Mouse (Mus musculus): Measurements from ENCODE around the gene Olfr1012. TPM values are rescaled to one million over a fixed set of nuclear protein-coding genes. Genes with fewer than 3 reads are reported as not detected.
"Not testable (repeated sequence)": the region's sequence is repeated elsewhere in the genome, so short reads cannot be mapped to it uniquely, and the experiment has no call there.

The Olfr1012 gene
- total RNA-seq (2021): not detected
- long read RNA-seq, experiment 1: 0 reads
- long read RNA-seq, experiment 2: 0 reads

DNA sequence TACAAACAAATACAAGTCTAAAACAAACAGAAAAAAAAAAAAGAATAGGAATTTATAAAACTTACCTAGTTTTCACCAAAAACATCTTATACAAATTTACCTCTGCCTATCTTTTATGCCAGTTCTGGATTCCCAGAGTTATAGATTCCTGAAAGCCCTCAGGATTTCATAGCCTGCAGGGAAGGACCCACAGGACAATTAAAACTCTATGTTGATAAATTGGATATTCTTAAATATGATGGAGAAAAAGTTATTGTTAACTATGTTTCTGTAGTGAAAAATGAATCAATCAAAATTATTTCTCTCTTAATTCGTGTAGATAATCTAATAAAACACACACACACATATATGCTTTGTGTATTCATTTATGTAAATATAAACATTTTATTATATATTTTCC is at the start of gene Olfr1012:
Gene Olfr1012, minus strand, starts transcription at position 101 of the 400 bp plus-strand sequence.
- no peak for DNase-seq (ENCODE audit: low spot score in 2 of 2)

DNA sequence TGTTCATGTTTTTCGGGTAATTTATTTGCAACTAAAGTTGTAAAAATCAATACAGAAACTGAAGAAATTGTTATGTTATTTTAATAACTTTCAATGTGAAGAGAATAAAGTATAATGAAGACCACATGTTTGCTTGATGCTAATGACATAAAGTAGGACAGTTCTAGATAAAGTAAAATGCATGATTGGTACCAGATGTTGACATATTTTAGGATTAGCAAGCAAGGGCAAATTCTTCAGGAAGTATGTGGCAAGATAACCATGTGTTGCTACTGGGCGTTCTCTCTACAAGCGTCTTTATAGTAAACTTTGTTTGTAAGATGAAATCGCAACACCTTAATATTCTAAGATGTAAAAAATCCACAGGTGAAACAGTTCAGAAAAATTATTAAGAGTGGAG is 41.9 kb upstream of the Olfr1012 start:
- DNase-seq (ENCODE audit: low spot score in 2 of 2): no peak

DNA sequence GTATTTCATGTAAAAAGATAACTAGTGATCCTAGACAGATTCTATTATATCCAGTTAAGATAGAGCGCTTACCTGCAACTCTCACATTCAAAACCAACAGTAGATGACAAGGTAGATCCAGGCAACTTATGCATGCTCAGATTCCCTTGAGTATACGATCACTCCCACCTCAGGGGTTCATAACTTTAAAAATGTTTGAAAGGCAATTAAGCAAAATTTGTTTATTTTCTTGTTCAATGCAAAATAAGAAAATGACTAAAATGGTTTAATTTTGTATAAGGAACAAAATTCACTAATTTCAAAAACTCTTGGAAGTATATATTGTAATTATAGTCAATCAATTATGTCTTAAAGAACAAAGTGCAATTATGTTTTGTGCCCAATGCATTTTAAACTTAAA is 39.9 kb upstream of the Olfr1012 start, which contains the start of gene Olfr1016:
Gene Olfr1016, minus strand, starts transcription at position 101 of the 400 bp plus-strand sequence.
- DNase-seq (ENCODE audit: low spot score in 2 of 2): no peak

DNA sequence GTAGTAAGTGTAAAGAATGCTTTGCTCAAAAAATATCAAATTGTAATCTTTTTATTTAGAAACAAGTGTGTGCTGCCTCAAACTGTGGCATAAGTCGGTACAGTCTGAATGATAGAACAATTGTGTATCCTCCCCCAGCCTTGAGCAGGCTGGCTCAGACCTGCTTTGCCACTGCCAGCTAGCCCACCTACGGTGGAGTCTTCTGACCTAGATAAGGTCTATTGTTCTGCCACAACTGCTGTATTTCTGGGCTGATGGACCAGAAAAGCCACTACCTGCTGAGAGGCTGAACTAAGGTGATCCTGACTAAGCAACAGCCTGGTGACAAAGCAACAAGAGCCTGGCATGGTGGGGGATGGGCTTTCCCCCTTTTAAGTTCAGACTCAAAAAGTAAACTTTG is 29.8 kb upstream of the Olfr1012 start:
- DNase-seq (ENCODE audit: low spot score in 2 of 2): no peak

DNA sequence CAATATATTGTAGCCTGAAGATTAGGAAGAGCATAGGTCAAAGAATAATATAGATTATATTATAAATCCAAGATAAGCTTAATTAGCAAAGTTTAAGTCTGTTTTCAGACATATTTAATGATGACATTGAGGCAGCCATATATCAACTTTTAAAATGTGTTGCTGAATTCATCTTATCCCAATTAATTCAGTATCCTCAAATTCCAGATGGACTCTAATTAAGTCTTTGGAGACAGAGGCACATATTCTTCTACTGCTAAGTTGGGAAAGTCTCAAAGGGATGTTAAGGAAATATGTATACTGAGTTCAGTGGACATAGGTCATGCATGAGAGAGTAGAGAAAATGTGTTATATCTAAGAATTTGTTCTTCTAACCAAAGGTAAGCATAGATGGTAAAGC is 19.2 kb upstream of the Olfr1012 start, which contains the start of gene Olfr1015:
Gene Olfr1015, plus strand, starts transcription at position 301 of the 400 bp plus-strand sequence.
- no peak for DNase-seq (ENCODE audit: low spot score in 2 of 2)

DNA sequence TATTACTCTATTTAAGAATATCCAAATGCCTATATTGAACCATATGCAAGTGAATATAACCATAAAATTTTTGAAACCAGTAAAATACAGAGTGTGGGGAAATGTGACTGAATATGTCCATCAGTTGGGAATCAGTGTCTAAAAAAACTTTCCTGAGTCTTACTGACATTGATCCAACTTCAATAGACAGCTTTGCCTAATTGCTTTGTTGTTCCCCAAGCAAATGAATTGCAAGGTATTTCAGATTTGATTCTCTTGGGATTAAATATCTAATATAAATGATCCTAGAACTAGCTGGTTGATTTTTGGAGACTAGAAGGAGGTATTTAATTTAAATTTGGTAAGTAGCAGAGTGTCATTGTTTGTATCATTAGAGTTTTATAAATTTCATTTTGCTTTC is 9.8 kb upstream of the Olfr1012 start, which contains the start of gene Olfr1014:
Gene Olfr1014, plus strand, starts transcription at position 301 of the 400 bp plus-strand sequence.
- DNase-seq (ENCODE audit: low spot score in 2 of 2): no peak

DNA sequence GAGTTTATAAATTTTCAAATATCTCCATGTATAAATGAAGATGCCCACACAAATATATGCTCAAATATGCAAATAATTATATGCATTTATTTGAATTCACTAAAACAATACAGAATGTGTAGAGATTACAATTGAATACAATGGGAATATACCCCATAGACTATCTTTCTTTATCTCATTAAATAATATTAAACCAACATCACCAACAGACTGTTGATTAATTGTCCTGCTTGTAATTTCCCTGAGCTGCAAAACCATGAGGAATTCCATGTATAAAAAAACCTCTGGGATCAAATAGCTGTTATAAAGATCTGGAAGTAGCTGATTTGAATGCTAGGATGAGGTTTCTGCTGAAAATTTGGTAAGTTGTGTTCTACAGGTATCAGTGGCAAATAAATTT is 4.2 kb upstream of the Olfr1012 start, which contains the start of gene Olfr1013:
Gene Olfr1013, plus strand, starts transcription at position 301 of the 400 bp plus-strand sequence.
- no peak for DNase-seq (ENCODE audit: low spot score in 2 of 2)

DNA sequence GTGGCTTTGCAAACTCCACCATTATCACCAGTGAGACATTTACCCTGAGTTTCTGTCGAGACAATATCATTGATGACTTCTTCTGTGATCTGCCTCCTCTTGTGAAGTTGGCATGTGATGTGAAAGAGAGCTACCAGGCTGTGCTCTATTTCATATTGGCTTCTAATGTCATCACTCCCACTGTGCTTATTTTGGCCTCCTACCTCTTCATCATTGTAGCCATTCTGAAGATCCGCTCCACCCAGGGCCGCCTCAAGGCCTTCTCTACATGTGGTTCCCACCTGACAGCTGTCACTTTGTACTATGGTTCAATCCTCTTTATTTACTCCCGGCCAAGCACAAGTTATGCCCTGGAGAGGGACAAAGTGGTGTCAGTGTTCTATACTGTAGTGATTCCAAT is 8.7 kb downstream of the Olfr1012 start:
- DNase-seq (ENCODE audit: low spot score in 2 of 2): no peak

DNA sequence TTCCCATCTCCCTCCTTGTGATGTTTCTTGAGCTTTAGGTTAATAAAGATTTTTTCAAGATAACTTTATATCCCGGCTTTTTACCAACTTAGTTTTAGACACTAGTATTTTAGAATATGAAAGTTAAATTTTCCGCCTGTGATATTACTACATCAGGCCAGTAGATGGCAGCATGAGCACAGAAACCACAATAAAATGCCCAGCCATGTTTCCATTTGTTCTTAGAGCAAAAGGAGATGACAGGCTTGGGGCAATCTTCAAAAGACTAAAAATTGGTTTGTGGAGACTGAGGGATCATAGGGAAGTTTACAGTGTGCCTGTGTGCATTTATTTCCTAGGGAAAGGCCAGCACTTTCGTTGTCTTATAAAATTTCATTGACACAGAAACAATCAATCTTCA is 36.8 kb downstream of the Olfr1012 start:
- no peak for DNase-seq (ENCODE audit: low spot score in 2 of 2)

DNA sequence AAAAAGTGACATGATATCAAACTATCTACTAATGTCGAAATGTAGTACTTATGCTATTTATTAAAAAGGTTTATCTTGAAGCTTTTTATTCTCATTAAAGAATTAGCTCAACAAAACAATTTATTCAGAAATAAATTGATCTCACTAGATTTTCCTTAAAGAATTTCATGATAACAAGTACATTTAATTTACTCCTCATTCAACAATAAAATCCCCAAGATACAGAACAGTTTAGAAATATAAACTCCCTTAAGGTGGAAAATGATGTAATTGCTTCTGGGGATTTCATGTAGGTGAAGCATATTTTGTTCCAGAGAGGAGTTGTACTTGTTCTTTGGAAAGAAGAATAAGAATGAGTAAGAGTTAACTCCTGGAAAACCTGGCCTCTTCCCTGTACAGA is 47.4 kb downstream of the Olfr1012 start, which contains the start of gene Olfr1009:
Gene Olfr1009, plus strand, starts transcription at position 301 of the 400 bp plus-strand sequence.
- no peak for DNase-seq (ENCODE audit: low spot score in 2 of 2)

DNA sequence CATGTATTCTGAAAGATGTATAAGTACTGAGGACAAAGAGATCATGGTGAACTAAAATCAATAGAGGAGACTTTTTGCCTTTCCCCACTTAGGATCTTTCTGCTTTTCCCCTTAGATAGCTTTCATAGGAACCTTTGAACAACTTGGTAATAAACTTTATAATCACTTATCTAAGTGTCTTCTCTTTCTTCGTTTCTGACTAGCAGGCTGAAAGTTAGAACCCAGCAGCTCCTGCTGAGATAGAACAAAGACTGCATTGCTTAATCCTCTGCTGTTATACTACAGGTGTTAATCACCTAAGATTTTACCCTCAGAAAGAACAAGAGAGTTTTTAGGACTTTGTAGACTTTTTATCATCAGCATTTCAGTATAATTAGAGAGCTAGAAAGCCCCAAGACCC is 51.4 kb downstream of the Olfr1012 start:
- DNase-seq (ENCODE audit: low spot score in 2 of 2): no peak

DNA sequence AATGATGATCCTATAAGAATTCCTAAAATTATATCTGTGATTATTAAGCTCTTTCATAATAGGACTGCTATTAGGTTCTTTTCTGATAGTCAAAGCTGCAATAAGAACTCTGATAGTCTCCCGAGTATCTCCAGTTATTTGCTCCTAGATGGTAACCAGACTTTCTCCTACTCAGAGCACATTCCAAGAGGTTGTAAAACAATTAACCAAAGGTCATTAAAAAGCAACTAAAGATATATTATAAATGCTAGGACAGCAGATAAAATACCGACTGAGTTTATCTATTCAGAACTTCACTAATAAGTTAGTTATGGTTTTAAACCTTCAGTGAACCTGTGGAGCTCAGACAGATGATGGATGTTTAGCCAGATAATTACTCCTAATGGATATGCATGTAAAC is 51.9 kb downstream of the Olfr1012 start:
- not testable (repeated sequence) for DNase-seq (ENCODE audit: low spot score in 2 of 2)

Other genes starting within 250 kb of the Olfr1012 start
- gene 4833423E24Rik, start 243.7 kb downstream of the Olfr1012 start, total RNA-seq (2021): under 1 TPM; 0.18 to 0.34 TPM
- gene Olfr996, start 183.6 kb downstream of the Olfr1012 start, total RNA-seq (2021): not detected
- not detected for gene Olfr998, start 173.8 kb downstream of the Olfr1012 start, total RNA-seq (2021)
- gene Olfr1000, start 150.9 kb downstream of the Olfr1012 start, total RNA-seq (2021): not detected
- not detected for gene Olfr1002, start 112.1 kb downstream of the Olfr1012 start, total RNA-seq (2021)
- gene Olfr154, start 98.3 kb downstream of the Olfr1012 start, total RNA-seq (2021): not detected
- not detected for gene Olfr1006, start 84.0 kb downstream of the Olfr1012 start, total RNA-seq (2021)
- not detected for gene Olfr1008, start 73.3 kb downstream of the Olfr1012 start, total RNA-seq (2021)
- gene Olfr1009, start 47.3 kb downstream of the Olfr1012 start, total RNA-seq (2021): not detected
- not detected for gene Olfr1013, start 4.3 kb upstream of the Olfr1012 start, total RNA-seq (2021)
- gene Olfr1014, start 9.9 kb upstream of the Olfr1012 start, total RNA-seq (2021): not detected
- gene Olfr1015, start 19.3 kb upstream of the Olfr1012 start, total RNA-seq (2021): not detected
- not detected for gene Olfr1016, start 39.8 kb upstream of the Olfr1012 start, total RNA-seq (2021)
- not detected for gene Olfr1018, start 55.7 kb upstream of the Olfr1012 start, total RNA-seq (2021)
- gene Olfr1019, start 82.7 kb upstream of the Olfr1012 start, total RNA-seq (2021): not detected
- not detected for gene Olfr1020, start 84.3 kb upstream of the Olfr1012 start, total RNA-seq (2021)
- not detected for gene Olfr1022, start 105.8 kb upstream of the Olfr1012 start, total RNA-seq (2021)
- gene Olfr1023, start 122.9 kb upstream of the Olfr1012 start, total RNA-seq (2021): not detected
- not detected for gene Olfr1024, start 142.3 kb upstream of the Olfr1012 start, total RNA-seq (2021)
- gene Olfr1025-ps1, start 152.4 kb upstream of the Olfr1012 start, total RNA-seq (2021): not detected
- gene Olfr1026, start 158.8 kb upstream of the Olfr1012 start, total RNA-seq (2021): not detected
- not detected for gene Olfr1028, start 187.7 kb upstream of the Olfr1012 start, total RNA-seq (2021)
- gene Olfr1029, start 211.1 kb upstream of the Olfr1012 start, total RNA-seq (2021): not detected
- not detected for gene Olfr1030, start 216.5 kb upstream of the Olfr1012 start, total RNA-seq (2021)
- gene Olfr1031, start 227.5 kb upstream of the Olfr1012 start, total RNA-seq (2021): not detected
- not detected for gene Olfr1032, start 242.8 kb upstream of the Olfr1012 start, total RNA-seq (2021)